8 mouse cellular contexts compared by ENCODE assay signal in genomic region chr4:24965918-24966298, GRCm38 (mm10). TPM values are rescaled to one million over a fixed set of nuclear protein-coding genes. Genes with fewer than 3 reads are reported as not detected.
A peak's percentile ranks its signal among the peaks of the same experiment; 100 is the strongest.
DNase-seq lines count a peak whose midpoint lies in the region; ATAC-seq lines count a peak whose summit lies in the region.

No protein-coding gene starts in this region.

- peak overlapping the region; percentile 81 for H3K4me3 ChIP-seq in lung, embryonic 15.5 days
- H3K4me3 ChIP-seq in forebrain, embryonic 10.5 days: peak overlapping the region; percentile 82
- H3K4me3 ChIP-seq in intestine, embryonic 15.5 days (replicated peaks): peak overlapping the region; percentile 76
- H3K4me3 ChIP-seq in neural tube, embryonic 12.5 days: peak overlapping the region; percentile 75

- 0 out of 2 replicates have a peak, but pooled peaks cover 2% of the 10 kb centered on the region for H3K4me1 ChIP-seq in lung, embryonic 15.5 days
- peaks cover 27% of the 10 kb centered on the region for H3K4me1 ChIP-seq in forebrain, embryonic 10.5 days
- no peaks in the 10 kb centered on the region for H3K4me1 ChIP-seq in intestine, embryonic 15.5 days (replicated peaks)
- no peaks in the 10 kb centered on the region; the same call in 1 of the 2 replicates for H3K4me1 ChIP-seq in neural tube, embryonic 12.5 days

- 6% methylated on average over 8 of the region's 8 CpGs for WGBS in lung, embryonic 15.5 days
- WGBS in forebrain, embryonic 10.5 days: 5% methylated on average over 8 of the region's 8 CpGs
- WGBS in intestine, embryonic 15.5 days: 11% methylated on average over 8 of the region's 8 CpGs
- 8% methylated on average over 8 of the region's 8 CpGs for WGBS in neural tube, embryonic 12.5 days

- H3K9ac ChIP-seq in lung, embryonic 15.5 days: peak overlapping the region; percentile 77; the same call in 1 of the 2 replicates
- H3K9ac ChIP-seq in intestine, embryonic 15.5 days: peak overlapping the region; percentile 76
- peak overlapping the region; percentile 88 for H3K9ac ChIP-seq in neural tube, embryonic 12.5 days

- peak overlapping the region; percentile 77 for H3K4me2 ChIP-seq in lung, embryonic 15.5 days
- H3K4me2 ChIP-seq in intestine, embryonic 15.5 days (replicated peaks): peak overlapping the region; percentile 76
- H3K4me2 ChIP-seq in neural tube, embryonic 12.5 days (replicated peaks): peak overlapping the region; percentile 67

- H3K27me3 ChIP-seq in lung, embryonic 15.5 days: no peaks in the 10 kb centered on the region
- peaks cover 7% of the 10 kb centered on the region for H3K27me3 ChIP-seq in forebrain, embryonic 10.5 days (ENCODE audit: poor library complexity, severe bottlenecking)
- H3K27me3 ChIP-seq in intestine, embryonic 15.5 days (replicated peaks): no peaks in the 10 kb centered on the region
- no peaks in the 10 kb centered on the region for H3K27me3 ChIP-seq in neural tube, embryonic 12.5 days (replicated peaks)

- no peaks in the 10 kb centered on the region for H3K36me3 ChIP-seq in lung, embryonic 15.5 days
- no peaks in the 10 kb centered on the region for H3K36me3 ChIP-seq in forebrain, embryonic 10.5 days (replicated peaks)
- no peaks in the 10 kb centered on the region for H3K36me3 ChIP-seq in intestine, embryonic 15.5 days
- H3K36me3 ChIP-seq in neural tube, embryonic 12.5 days: no peaks in the 10 kb centered on the region

- peak overlapping the region; percentile 90; the same call in 1 of the 2 replicates for H3K27ac ChIP-seq in lung, embryonic 15.5 days
- peak overlapping the region; percentile 97 for H3K27ac ChIP-seq in forebrain, embryonic 10.5 days
- no peak overlapping the region for H3K27ac ChIP-seq in intestine, embryonic 15.5 days
- 0 out of 2 replicates have a peak overlapping the region, but pooled peaks have one; percentile 75 for H3K27ac ChIP-seq in neural tube, embryonic 12.5 days

- DNase-seq in lung, postnatal 14 days: no peak
- no peak for DNase-seq in forebrain, embryonic 10.5 days (ENCODE audit: extremely low spot score, low spot score)
- DNase-seq in layer of hippocampus, adult 9-11 months: no peak
- no peak for DNase-seq in gastrocnemius, postnatal 25 days

- no peak for ATAC-seq in lung, embryonic 15.5 days (ENCODE audit: borderline replicate concordance, extremely low read depth, low FRiP score, low TSS enrichment)
- peak; percentile 62 for ATAC-seq in intestine, embryonic 15.5 days
- ATAC-seq in neural tube, embryonic 12.5 days (ENCODE audit: low FRiP score, low read depth): no peak; the same call in 1 of the 2 replicates
- ATAC-seq in monocyte, adult 5-6 weeks (replicated peaks; ENCODE audit: insufficient number of reproducible peaks, low FRiP score, low TSS enrichment, poor library complexity, severe bottlenecking): no peak

- no peaks in the 10 kb centered on the region for H3K9me3 ChIP-seq in lung, embryonic 15.5 days
- no peaks in the 10 kb centered on the region for H3K9me3 ChIP-seq in forebrain, embryonic 10.5 days
- no peaks in the 10 kb centered on the region for H3K9me3 ChIP-seq in intestine, embryonic 15.5 days
- H3K9me3 ChIP-seq in neural tube, embryonic 12.5 days: no peaks in the 10 kb centered on the region

RNA-seq across cellular contexts. Expression of gene Gpr63, which starts 0.3 kb away (rescaled TPM):
- 0.74 and 1.4 TPM in 2 replicates for polyA plus RNA-seq in lung, embryonic 15.5 days (2015; fragmentation: Nextera tagmentation; extraction: Ambion mirVana)
- polyA plus RNA-seq in forebrain, embryonic 10.5 days (2016; fragmentation: Nextera tagmentation; extraction: Ambion mirVana): 1.7 and 2.2 TPM in 2 replicates
- 0.73 and 0.97 TPM in 2 replicates for polyA plus RNA-seq in intestine, embryonic 15.5 days (2015; fragmentation: Nextera tagmentation; extraction: Ambion mirVana)
- 1.4 and 2.2 TPM in 2 replicates for polyA plus RNA-seq in neural tube, embryonic 12.5 days (2016; fragmentation: Nextera tagmentation; extraction: Ambion mirVana)
- 0.29 TPM in 1 of 3 replicates, not detected in the others for total RNA-seq in monocyte, adult 5-6 weeks (2017)
- under 1 TPM; 0.56 to 0.70 TPM for total RNA-seq in gastrocnemius, postnatal 25 days (2021)
